In genomic region chr8:70615894-70616293, GRCm38 (mm10) we compare ENCODE assay signal across 13 mouse cellular contexts. TPM values are rescaled to one million over a fixed set of nuclear protein-coding genes. Genes with fewer than 3 reads are reported as not detected.
DNase-seq lines count a peak whose midpoint lies in the region; ATAC-seq and TF ChIP-seq lines count a peak whose summit lies in the region.
"Had no signal": no experiment of that assay in that cellular context is flagged by ENCODE, and none has a peak within 500 bp of the region (broad histone marks: within the 10 kb centered on the region; RNA-seq: fewer than 3 reads in every experiment).

TSS of gene Lrrc25 (plus strand) at chr8:70616155.

- H3K4me3 ChIP-seq in intestine, embryonic 16.5 days (ENCODE audit: low read length) = no peak within 1 kb of the TSS
- no peak within 1 kb of the TSS for H3K4me3 ChIP-seq in intestine, embryonic 15.5 days (replicated peaks)
- H3K4me3 ChIP-seq in liver, embryonic 16.5 days (ENCODE audit: low read depth, low read length) = peak within 1 kb of the TSS; percentile 25; the same call in 1 of the 2 replicates
- H3K4me3 ChIP-seq in cerebellum, adult 2 months (replicated peaks; ENCODE audit: insufficient read depth, low read depth, low read length) = no peak within 1 kb of the TSS
- H3K4me3 ChIP-seq: heart, embryonic 10.5 days; hindbrain, embryonic 15.5 days; neural tube, embryonic 12.5 days had no signal

- TF ChIP-seq CTCF in cerebellum, adult 2 months (IDR thresholded peaks at IDR 0.05; ENCODE audit: borderline replicate concordance, insufficient read depth, low read depth, low read length) = no peak

- DNase-seq in thymus, postnatal 4 days = peak; percentile 10
- no peak for DNase-seq in thymus, postnatal 10 days (ENCODE audit: low spot score in 2 of 2)
- no peak for DNase-seq in cerebellum, adult 2 months
- no peak for DNase-seq in ovary, postnatal 14 days (ENCODE audit: low spot score)
- DNase-seq: cerebellum, postnatal 36 days; kidney, postnatal 25 days had no signal

- H3K4me2 ChIP-seq in intestine, embryonic 16.5 days (ENCODE audit: low read depth, low read length) = no peak within 1 kb of the TSS
- no peak within 1 kb of the TSS for H3K4me2 ChIP-seq in intestine, embryonic 15.5 days (replicated peaks)
- H3K4me2 ChIP-seq in liver, embryonic 16.5 days (ENCODE audit: low read depth, low read length) = no peak within 1 kb of the TSS
- H3K4me2 ChIP-seq: hindbrain, embryonic 15.5 days; neural tube, embryonic 12.5 days had no signal

- H3K4me1 ChIP-seq in intestine, embryonic 16.5 days (ENCODE audit: control insufficient read depth, insufficient read depth, low read length) = peaks cover 10% of the 10 kb centered on the region; the same call in 1 of the 2 replicates
- H3K4me1 ChIP-seq in intestine, embryonic 15.5 days (replicated peaks) = no peaks in the 10 kb centered on the region; the same call in 1 of the 2 replicates
- peaks cover 49% of the 10 kb centered on the region for H3K4me1 ChIP-seq in liver, embryonic 16.5 days (ENCODE audit: control insufficient read depth, low read depth, low read length)
- no peaks in the 10 kb centered on the region; the same call in 1 of the 2 replicates for H3K4me1 ChIP-seq in cerebellum, adult 2 months (ENCODE audit: control insufficient read depth, insufficient read depth, low read length)

- no peak for ATAC-seq in intestine, embryonic 16.5 days
- no peak for ATAC-seq in intestine, embryonic 15.5 days
- ATAC-seq in liver, embryonic 16.5 days (ENCODE audit: low read depth) = no peak
- ATAC-seq: CD4-positive, CD25-positive, alpha-beta regulatory T cell, adult 4 months had no signal

- no peak for TF ChIP-seq POLR2A in cerebellum, adult 2 months (IDR thresholded peaks at IDR 0.05; ENCODE audit: borderline replicate concordance, insufficient read depth, low read length)

- no peaks in the 10 kb centered on the region for H3K36me3 ChIP-seq in intestine, embryonic 16.5 days (ENCODE audit: control insufficient read depth, insufficient read depth, low read length)
- no peaks in the 10 kb centered on the region for H3K36me3 ChIP-seq in intestine, embryonic 15.5 days
- no peaks in the 10 kb centered on the region for H3K36me3 ChIP-seq in liver, embryonic 16.5 days (ENCODE audit: control insufficient read depth, insufficient read depth)
- H3K36me3 ChIP-seq: heart, embryonic 10.5 days; hindbrain, embryonic 15.5 days; neural tube, embryonic 12.5 days had no signal

- H3K27ac ChIP-seq in intestine, embryonic 16.5 days (ENCODE audit: low read length) = no peak within 1 kb of the TSS
- H3K27ac ChIP-seq in intestine, embryonic 15.5 days = no peak within 1 kb of the TSS
- H3K27ac ChIP-seq in liver, embryonic 16.5 days (ENCODE audit: low read length) = peak within 1 kb of the TSS; percentile 33
- no peak within 1 kb of the TSS for H3K27ac ChIP-seq in cerebellum, adult 2 months (ENCODE audit: insufficient read depth, low read length)
- H3K27ac ChIP-seq: heart, embryonic 10.5 days; hindbrain, embryonic 15.5 days; neural tube, embryonic 12.5 days had no signal

- peaks cover 6% of the 10 kb centered on the region; the same call in 1 of the 2 replicates for H3K27me3 ChIP-seq in intestine, embryonic 16.5 days (replicated peaks; ENCODE audit: control insufficient read depth, insufficient read depth, low read length)
- H3K27me3 ChIP-seq in intestine, embryonic 15.5 days (replicated peaks) = no peaks in the 10 kb centered on the region
- H3K27me3 ChIP-seq in liver, embryonic 16.5 days (ENCODE audit: control insufficient read depth, insufficient read depth, low read depth, low read length) = no peaks in the 10 kb centered on the region
- no peaks in the 10 kb centered on the region for H3K27me3 ChIP-seq in cerebellum, adult 2 months (ENCODE audit: control insufficient read depth, insufficient read depth, low read length)
- H3K27me3 ChIP-seq: hindbrain, embryonic 15.5 days had no signal

- H3K9ac ChIP-seq in intestine, embryonic 16.5 days (ENCODE audit: low read depth, low read length) = 0 out of 2 replicates have a peak within 1 kb of the TSS, but pooled peaks have one; percentile 10
- H3K9ac ChIP-seq in intestine, embryonic 15.5 days = no peak within 1 kb of the TSS
- H3K9ac ChIP-seq in liver, embryonic 16.5 days (ENCODE audit: low read depth, low read length) = no peak within 1 kb of the TSS
- H3K9ac ChIP-seq: hindbrain, embryonic 15.5 days; neural tube, embryonic 12.5 days had no signal

- no peaks in the 10 kb centered on the region for H3K9me3 ChIP-seq in intestine, embryonic 16.5 days (ENCODE audit: control insufficient read depth, low read length)
- H3K9me3 ChIP-seq in intestine, embryonic 15.5 days = no peaks in the 10 kb centered on the region
- H3K9me3 ChIP-seq in liver, embryonic 16.5 days (replicated peaks; ENCODE audit: control insufficient read depth, low read length) = no peaks in the 10 kb centered on the region
- H3K9me3 ChIP-seq: heart, embryonic 10.5 days; hindbrain, embryonic 15.5 days; neural tube, embryonic 12.5 days had no signal

- WGBS in intestine, embryonic 16.5 days = 88% methylated on average over 3 of the region's 3 CpGs
- WGBS in intestine, embryonic 15.5 days = 84% methylated on average over 3 of the region's 3 CpGs
- WGBS in liver, embryonic 16.5 days (ENCODE audit: insufficient replicate concordance) = 19% methylated on average over 3 of the region's 3 CpGs
- WGBS in cerebellum, adult 2 months = 73% methylated on average over 3 of the region's 3 CpGs

RNA-seq across cellular contexts. Expression of gene Lrrc25, which starts in this region (rescaled TPM):
- 2.9 and 3.0 TPM in 2 replicates for polyA plus RNA-seq in intestine, embryonic 16.5 days (2015; fragmentation: Nextera tagmentation; extraction: Ambion mirVana)
- polyA plus RNA-seq in intestine, embryonic 15.5 days (2015; fragmentation: Nextera tagmentation; extraction: Ambion mirVana) = 2.4 and 2.5 TPM in 2 replicates
- polyA plus RNA-seq in liver, embryonic 16.5 days (2015; fragmentation: Nextera tagmentation; extraction: Ambion mirVana) = 7.5 and 9.0 TPM in 2 replicates
- polyA plus RNA-seq in cerebellum, adult 2 months (2012; rRNA removed) = 0.30 and 0.33 TPM in 2 replicates
